Mouse (Mus musculus): ENCODE measurements around the gene Trex1.

GRCm38 (mm10) chr9:109091802-109092201, 32.3 kb upstream of the Trex1 start:
- no peak for TF ChIP-seq POLR2A (IDR thresholded peaks at IDR 0.05; ENCODE audit: insufficient read length, low read depth)
- no peak for TF ChIP-seq MAX (IDR thresholded peaks at IDR 0.05; ENCODE audit: low read depth)
- no peak for TF ChIP-seq CEBPB (IDR thresholded peaks at IDR 0.05; ENCODE audit: insufficient read depth, poor library complexity, severe bottlenecking)
- TF ChIP-seq SRF (IDR thresholded peaks at IDR 0.05; ENCODE audit: control insufficient read depth, insufficient read length, low read depth): no peak
- TF ChIP-seq MYOG (IDR thresholded peaks at IDR 0.05; ENCODE audit: control insufficient read depth in 1 of 3, insufficient read depth in 1 of 3, insufficient read length in 2 of 3, low read depth in 2 of 3): no peak
- TF ChIP-seq TCF3 (IDR thresholded peaks at IDR 0.05; ENCODE audit: insufficient read length, low read depth): no peak
- TF ChIP-seq E2F4 (IDR thresholded peaks at IDR 0.05; ENCODE audit: insufficient read depth): no peak
- no peak for TF ChIP-seq POLR2AphosphoS2 (IDR thresholded peaks at IDR 0.05; ENCODE audit: insufficient read length, low read depth)
- no peak for TF ChIP-seq TCF12 (IDR thresholded peaks at IDR 0.05; ENCODE audit: insufficient read depth, poor library complexity, severe bottlenecking)
- no peak for TF ChIP-seq MYOD1 (IDR thresholded peaks at IDR 0.05; ENCODE audit: control insufficient read depth in 1 of 3, insufficient read length in 2 of 3, low read depth in 2 of 3)
- no peak for TF ChIP-seq USF1 (IDR thresholded peaks at IDR 0.05; ENCODE audit: low read depth)

All from myocyte (in vitro differentiated cells).